Mouse (Mus musculus): Measurements from ENCODE around the gene Rap1b. TPM values are rescaled to one million over a fixed set of nuclear protein-coding genes. Genes with fewer than 3 reads are reported as not detected.

The Rap1b gene
- polyA plus RNA-seq, 1 experiment: 54.9 TPM

DNA sequence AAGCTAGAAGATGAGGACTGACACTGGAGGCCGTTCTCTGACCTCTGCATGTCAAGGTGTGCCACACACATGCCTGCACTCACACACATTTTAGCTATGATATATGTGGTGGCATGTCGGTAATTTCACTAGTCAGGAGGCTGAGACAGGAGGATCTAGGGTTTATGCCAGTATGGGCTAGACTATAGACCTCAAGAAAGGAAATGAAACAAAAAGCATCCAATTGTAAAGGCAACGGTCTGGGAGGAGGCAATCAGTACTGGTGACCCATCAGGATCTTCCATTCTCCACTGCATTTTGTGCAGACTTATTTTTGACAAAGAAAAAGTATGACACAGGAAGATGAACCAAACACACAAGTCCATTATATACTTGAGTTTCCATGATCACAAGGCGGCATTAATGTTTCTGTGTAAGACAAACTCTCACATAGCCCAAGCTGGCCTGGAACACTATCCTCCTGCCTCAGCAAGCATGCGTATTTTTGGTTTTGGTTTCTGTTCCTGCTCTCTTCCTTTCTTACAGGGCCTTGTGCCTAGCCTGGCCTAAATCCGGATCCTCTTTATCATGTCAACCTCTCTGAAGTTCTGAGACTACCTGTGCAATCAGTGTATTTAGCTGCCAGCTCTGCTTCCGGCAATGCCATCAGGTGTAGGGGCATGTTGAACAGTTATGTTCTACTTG, 16.2 kb downstream of the Rap1b start:
- Histone ChIP-seq H3K27ac (ENCODE audit: insufficient read depth, low read length) (no peak overlapping the region), H3K4me1 (ENCODE audit: control insufficient read depth, insufficient read depth, low read length) (peaks cover 3% of the 10 kb centered on the region), H3K4me3 (ENCODE audit: insufficient read depth, low read length) (no peak overlapping the region)
- TF ChIP-seq CTCF (IDR thresholded peaks at IDR 0.05; ENCODE audit: extremely low read depth, insufficient read depth, low read length) (no peak), POLR2A (IDR thresholded peaks at IDR 0.05; ENCODE audit: extremely low read depth, insufficient read depth, low read length) (no peak)

GRCm38 (mm10) chr10:117829022-117829421, 16.8 kb downstream of the Rap1b start:
- H3K4me3 ChIP-seq (ENCODE audit: insufficient read depth, low read length): no peak overlapping the region
- H3K27ac ChIP-seq (ENCODE audit: insufficient read depth, low read length): no peak overlapping the region
- H3K4me1 ChIP-seq (ENCODE audit: control insufficient read depth, insufficient read depth, low read length): peaks cover 3% of the 10 kb centered on the region
- no peak for TF ChIP-seq POLR2A (IDR thresholded peaks at IDR 0.05; ENCODE audit: extremely low read depth, insufficient read depth, low read length)
- no peak for TF ChIP-seq CTCF (IDR thresholded peaks at IDR 0.05; ENCODE audit: extremely low read depth, insufficient read depth, low read length)

- TF ChIP-seq POLR2A (IDR thresholded peaks at IDR 0.05; ENCODE audit: extremely low read depth, insufficient read depth, low read length) (no peak), CTCF (IDR thresholded peaks at IDR 0.05; ENCODE audit: extremely low read depth, insufficient read depth, low read length) (no peak)
Measured at GRCm38 (mm10) chr10:117828536-117828935, 17.3 kb downstream of the Rap1b start.

DNA sequence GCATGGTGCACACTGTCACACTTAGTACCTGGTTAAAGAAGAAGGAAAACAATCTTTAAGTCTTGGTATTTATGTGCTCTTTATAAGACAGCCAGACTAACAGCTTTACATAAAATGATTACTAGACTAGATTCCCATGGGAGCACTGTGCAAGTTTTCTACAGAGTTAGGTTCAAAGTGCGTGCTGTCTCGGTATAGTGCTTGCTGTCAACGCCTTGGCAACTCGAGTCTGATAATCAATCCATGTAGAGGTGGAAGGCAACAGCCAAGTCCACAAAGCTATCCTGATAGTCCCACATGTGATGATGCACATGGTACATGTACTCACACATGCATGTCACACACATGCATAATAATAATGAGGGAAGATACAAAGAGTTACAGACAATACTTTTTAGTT, 21.2 kb downstream of the Rap1b start:
- Histone ChIP-seq H3K27ac (ENCODE audit: insufficient read depth, low read length) (no peak overlapping the region), H3K4me1 (ENCODE audit: control insufficient read depth, insufficient read depth, low read length) (peaks cover 2% of the 10 kb centered on the region), H3K4me3 (ENCODE audit: insufficient read depth, low read length) (no peak overlapping the region)
- TF ChIP-seq CTCF (IDR thresholded peaks at IDR 0.05; ENCODE audit: extremely low read depth, insufficient read depth, low read length) (no peak), POLR2A (IDR thresholded peaks at IDR 0.05; ENCODE audit: extremely low read depth, insufficient read depth, low read length) (no peak)

More at GRCm38 (mm10) chr10:117828536-117828935, 17.3 kb downstream of the Rap1b start:
- Histone ChIP-seq H3K27ac (ENCODE audit: insufficient read depth, low read length) (no peak overlapping the region), H3K4me1 (ENCODE audit: control insufficient read depth, insufficient read depth, low read length) (peaks cover 3% of the 10 kb centered on the region), H3K4me3 (ENCODE audit: insufficient read depth, low read length) (no peak overlapping the region)

- TF ChIP-seq POLR2A (IDR thresholded peaks at IDR 0.05; ENCODE audit: extremely low read depth, insufficient read depth, low read length) (no peak), CTCF (IDR thresholded peaks at IDR 0.05; ENCODE audit: extremely low read depth, insufficient read depth, low read length) (no peak)
- Histone ChIP-seq H3K4me1 (ENCODE audit: control insufficient read depth, insufficient read depth, low read length) (peaks cover 2% of the 10 kb centered on the region), H3K4me3 (ENCODE audit: insufficient read depth, low read length) (no peak overlapping the region), H3K27ac (ENCODE audit: insufficient read depth, low read length) (no peak overlapping the region)
Measured at GRCm38 (mm10) chr10:117824139-117824538, 21.7 kb downstream of the Rap1b start.

GRCm38 (mm10) chr10:117823321-117823720, 22.5 kb downstream of the Rap1b start:
- Histone ChIP-seq H3K4me1 (ENCODE audit: control insufficient read depth, insufficient read depth, low read length) (no peaks in the 10 kb centered on the region), H3K4me3 (ENCODE audit: insufficient read depth, low read length) (no peak overlapping the region), H3K27ac (ENCODE audit: insufficient read depth, low read length) (no peak overlapping the region)
- TF ChIP-seq CTCF (IDR thresholded peaks at IDR 0.05; ENCODE audit: extremely low read depth, insufficient read depth, low read length) (no peak), POLR2A (IDR thresholded peaks at IDR 0.05; ENCODE audit: extremely low read depth, insufficient read depth, low read length) (no peak)

DNA sequence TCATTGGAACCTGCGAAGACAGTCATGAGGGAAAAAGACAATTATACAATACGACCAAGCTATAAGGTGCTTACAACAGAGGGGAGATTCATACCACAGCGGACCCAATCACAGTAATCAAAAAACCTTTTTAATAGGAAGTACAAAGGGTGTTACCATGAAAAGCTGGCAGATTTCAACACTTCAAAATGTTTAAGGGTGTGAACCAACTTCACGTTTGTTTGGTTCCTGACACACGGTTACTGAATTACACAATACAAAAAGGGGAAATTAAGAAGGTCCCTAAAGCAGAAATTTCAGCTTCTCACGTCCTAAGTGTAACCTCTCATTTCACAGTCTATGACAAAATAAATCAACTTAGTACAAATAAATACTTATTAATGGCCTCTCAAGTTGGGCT, 27.2 kb downstream of the Rap1b start:
- Histone ChIP-seq H3K27ac (ENCODE audit: insufficient read depth, low read length) (no peak overlapping the region), H3K4me3 (ENCODE audit: insufficient read depth, low read length) (no peak overlapping the region), H3K4me1 (ENCODE audit: control insufficient read depth, insufficient read depth, low read length) (no peaks in the 10 kb centered on the region)
- TF ChIP-seq CTCF (IDR thresholded peaks at IDR 0.05; ENCODE audit: extremely low read depth, insufficient read depth, low read length) (no peak), POLR2A (IDR thresholded peaks at IDR 0.05; ENCODE audit: extremely low read depth, insufficient read depth, low read length) (no peak)

- Histone ChIP-seq H3K4me3 (ENCODE audit: insufficient read depth, low read length) (no peak overlapping the region), H3K27ac (ENCODE audit: insufficient read depth, low read length) (no peak overlapping the region)
- TF ChIP-seq CTCF (IDR thresholded peaks at IDR 0.05; ENCODE audit: extremely low read depth, insufficient read depth, low read length): no peak
- TF ChIP-seq POLR2A (IDR thresholded peaks at IDR 0.05; ENCODE audit: extremely low read depth, insufficient read depth, low read length): no peak
Measured at GRCm38 (mm10) chr10:117816721-117817120, 29.1 kb downstream of the Rap1b start.

GRCm38 (mm10) chr10:117812501-117812900, 33.3 kb downstream of the Rap1b start:
- TF ChIP-seq CTCF (IDR thresholded peaks at IDR 0.05; ENCODE audit: extremely low read depth, insufficient read depth, low read length) (no peak), POLR2A (IDR thresholded peaks at IDR 0.05; ENCODE audit: extremely low read depth, insufficient read depth, low read length) (no peak)
- no peak overlapping the region for H3K4me3 ChIP-seq (ENCODE audit: insufficient read depth, low read length)
- H3K4me1 ChIP-seq (ENCODE audit: control insufficient read depth, insufficient read depth, low read length): no peaks in the 10 kb centered on the region
- H3K27ac ChIP-seq (ENCODE audit: insufficient read depth, low read length): no peak overlapping the region

More at GRCm38 (mm10) chr10:117816721-117817120, 29.1 kb downstream of the Rap1b start:
- no peaks in the 10 kb centered on the region for H3K4me1 ChIP-seq (ENCODE audit: control insufficient read depth, insufficient read depth, low read length)

GRCm38 (mm10) chr10:117811555-117811954, 34.3 kb downstream of the Rap1b start:
- Histone ChIP-seq H3K27ac (ENCODE audit: insufficient read depth, low read length) (no peak overlapping the region), H3K4me3 (ENCODE audit: insufficient read depth, low read length) (no peak overlapping the region), H3K4me1 (ENCODE audit: control insufficient read depth, insufficient read depth, low read length) (no peaks in the 10 kb centered on the region)
- TF ChIP-seq CTCF (IDR thresholded peaks at IDR 0.05; ENCODE audit: extremely low read depth, insufficient read depth, low read length): no peak
- no peak for TF ChIP-seq POLR2A (IDR thresholded peaks at IDR 0.05; ENCODE audit: extremely low read depth, insufficient read depth, low read length)
